Mouse (Mus musculus) adrenal gland, postnatal 4 days (tissue): ENCODE results near the gene Nxf1. TPM values are rescaled to one million over a fixed set of nuclear protein-coding genes. Genes with fewer than 3 reads are reported as not detected.

Experiments used
- DNase-seq, 2 experiments: peaks; one replicate each; pipeline ENCODE4 v3.0.0; 2021 to 2022; ENCODE audit warnings: low spot score in 2 of 2, mixed read lengths in 2 of 2
- total RNA-seq, 2 experiments: library from RNA; stranded (reverse); gene quantifications; 2 replicates each; pipeline ENCODE4 v1.2.3; 2021

Nxf1 gene
- total RNA-seq, 2 experiments from 2014 or later, result 124 to 145 TPM

DNA sequence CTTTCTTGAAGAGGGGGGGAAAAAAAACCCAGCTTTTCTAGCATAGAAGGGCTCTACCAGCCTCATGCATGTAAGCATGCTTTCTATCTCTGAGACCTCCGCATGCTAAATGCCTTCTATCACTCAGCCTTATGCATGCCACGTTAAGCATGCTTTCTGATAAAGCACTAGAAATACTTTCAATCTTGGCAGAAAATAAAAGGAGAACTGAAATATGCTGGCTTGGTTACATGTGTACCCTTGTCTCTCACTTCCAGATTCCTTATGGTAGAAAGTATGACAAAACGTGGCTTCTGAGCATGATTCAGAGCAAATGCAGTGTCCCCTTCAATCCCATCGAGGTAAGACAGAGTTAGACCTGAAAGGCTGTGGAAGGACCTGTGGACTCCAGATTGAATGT, 6.4 kb downstream of the Nxf1 start:
- DNase-seq, result no peak

DNA sequence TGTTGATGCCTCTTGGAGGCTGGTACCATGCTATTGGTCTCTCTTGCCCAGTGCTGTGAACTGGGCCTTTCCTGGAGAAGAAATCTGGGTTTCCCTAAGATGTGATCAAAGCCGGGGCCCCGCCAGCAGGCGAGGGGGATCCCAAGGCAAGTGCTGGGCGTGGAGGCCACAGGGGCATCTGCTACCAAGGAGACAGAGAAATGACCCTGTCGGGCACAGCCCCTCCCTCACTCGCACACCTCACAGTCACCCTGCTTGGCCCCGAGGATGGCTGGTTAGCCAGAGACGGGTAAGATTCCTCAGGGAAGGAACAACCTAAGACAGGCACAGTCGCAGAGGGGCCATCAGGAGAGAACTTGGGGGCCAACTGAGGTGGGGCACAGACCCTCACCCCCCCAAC, 8.7 kb downstream of the Nxf1 start:
- DNase-seq, result no peak

DNA sequence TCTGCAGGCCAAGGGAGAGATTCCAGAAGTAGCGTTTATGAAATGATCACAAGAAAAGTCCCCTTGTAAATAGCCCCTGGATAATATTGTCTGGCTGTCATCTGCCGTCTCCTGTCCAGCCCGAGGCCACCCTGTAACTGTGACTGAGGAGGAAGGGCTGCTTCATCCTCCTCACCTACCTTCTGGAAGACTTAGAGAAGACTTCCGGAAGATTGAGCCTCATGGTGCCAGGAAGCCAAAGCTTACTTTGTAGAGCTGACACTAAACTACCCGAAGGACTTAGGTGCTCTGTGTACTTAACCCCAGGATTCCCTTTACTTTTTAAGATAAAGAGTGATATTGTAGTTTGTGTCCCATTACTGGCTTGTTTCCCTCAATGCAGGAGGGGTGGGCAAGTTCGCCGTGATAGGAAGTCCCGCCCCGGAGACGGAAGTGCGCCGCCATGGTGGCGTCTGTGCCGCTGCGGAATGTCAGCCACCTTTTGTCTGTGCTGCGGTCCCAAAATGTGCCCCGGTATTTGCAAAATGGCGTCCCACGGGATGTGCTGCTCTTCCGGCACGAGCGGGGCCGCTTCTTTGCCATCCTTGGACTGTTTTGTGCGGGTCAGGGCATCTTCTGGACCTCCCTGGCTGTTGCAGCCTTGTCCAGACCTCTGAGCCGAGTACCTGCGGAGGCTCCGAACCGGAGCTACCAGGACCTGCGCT, 13.8 kb downstream of the Nxf1 start, which contains the start of gene Tmem223:
Gene Tmem223 (plus strand): TSS at position 430 of the 704 bp plus-strand sequence.
- peak; percentile 73 to 74 for DNase-seq

DNA sequence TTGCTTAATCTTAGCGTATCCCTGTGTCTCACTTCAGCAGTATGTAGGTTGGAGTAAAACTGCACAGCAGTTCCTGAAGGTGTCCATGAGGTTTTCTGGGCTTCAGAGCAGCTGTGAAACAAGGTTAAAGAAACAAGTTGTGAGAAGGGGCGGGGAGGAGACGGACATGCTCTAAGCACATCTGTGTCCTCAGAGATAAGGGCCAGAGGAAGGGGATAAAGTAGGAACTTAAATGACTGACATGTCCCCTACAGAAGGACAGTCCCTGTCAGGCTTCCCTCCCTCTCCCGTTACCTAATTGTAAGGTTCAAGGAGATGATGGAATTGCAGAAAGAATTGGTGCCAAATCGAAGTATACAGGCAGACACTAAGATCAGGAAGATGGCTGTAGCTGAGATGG, 16.1 kb downstream of the Nxf1 start:
- no peak for DNase-seq

DNA sequence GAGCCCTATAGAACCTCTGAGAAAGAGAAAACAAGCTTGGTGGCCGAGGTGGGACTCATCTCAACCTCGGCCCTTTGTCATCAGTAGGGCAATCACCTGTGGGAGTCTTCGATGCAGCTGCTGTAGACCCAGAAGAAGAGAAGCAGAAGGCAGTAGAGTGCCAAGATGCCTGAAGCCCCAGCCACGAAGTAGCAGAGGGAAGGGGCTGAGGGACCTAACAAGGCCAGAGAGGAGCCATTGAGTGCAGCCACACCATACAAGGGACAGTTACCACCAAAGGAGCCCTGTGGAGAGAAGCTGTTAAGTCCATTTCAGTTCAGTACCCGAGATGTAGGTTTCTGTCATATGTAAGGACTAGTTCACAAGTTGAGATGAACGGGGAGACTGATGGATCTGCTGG, 16.5 kb downstream of the Nxf1 start:
- no peak for DNase-seq

DNA sequence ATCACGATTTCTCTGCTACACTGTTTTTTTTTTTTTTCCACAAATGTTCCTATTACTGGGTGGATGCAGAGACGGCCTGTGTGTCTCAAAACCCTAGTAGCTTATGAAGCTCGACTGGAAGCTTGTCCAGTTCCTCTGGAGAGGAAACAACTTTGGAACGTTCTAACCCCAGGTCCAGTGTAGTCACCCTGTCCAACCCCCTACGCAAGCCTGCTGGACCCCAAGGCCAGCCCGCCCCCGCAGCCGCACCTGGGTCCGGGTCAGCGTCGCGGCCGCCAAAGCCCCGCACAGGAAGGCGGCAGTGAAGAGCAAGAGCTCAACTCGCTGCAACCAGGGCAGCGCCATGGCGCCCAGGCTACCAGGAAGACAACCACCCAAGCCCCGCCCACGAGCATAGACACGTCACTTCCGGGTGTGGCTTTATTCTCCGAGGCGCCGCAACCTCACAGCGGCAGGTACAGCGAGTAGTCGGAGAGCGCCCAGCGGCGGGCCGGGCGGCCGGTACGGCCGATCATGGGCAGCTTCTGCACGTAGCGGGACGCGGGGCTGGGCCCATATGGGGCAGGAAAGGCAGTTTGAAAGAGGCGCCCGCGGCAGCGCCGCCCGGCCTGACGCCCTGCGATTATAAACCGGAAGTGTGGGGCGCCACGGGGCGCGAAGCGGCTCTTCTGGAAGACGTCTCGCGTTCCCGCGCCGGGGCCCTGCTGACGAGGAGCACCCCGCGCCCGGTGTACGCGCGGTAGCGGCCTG, 17.4 kb downstream of the Nxf1 start, which contains the start of gene Tmem179b:
Gene Tmem179b (minus strand): TSS at position 382 of the 750 bp plus-strand sequence.
- DNase-seq, result peak; percentile 83 to 94

DNA sequence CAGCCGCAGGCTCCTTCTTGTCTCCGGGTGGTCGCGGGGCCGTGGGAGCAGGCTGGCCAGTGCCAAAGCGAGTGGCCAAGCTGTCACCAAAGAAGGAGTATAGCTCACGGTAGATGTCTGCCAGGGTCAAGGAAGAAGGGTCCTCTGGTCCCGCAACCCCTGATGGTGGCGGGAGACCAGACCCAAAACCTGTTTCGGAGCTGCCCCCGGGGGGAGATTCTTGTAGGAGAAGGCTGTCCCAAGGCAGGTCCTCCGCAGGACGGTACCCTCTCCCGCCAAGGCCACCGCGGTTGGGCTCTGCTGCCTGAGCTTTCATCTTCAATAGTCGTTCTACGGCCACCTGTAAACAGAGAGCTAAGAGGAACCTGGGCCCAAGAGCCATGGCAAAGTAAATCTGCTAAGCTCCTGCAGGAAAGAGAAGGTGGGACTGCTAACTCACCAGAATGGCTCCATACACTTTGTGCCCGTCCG, 18.1 kb downstream of the Nxf1 start:
- no peak for DNase-seq

DNA sequence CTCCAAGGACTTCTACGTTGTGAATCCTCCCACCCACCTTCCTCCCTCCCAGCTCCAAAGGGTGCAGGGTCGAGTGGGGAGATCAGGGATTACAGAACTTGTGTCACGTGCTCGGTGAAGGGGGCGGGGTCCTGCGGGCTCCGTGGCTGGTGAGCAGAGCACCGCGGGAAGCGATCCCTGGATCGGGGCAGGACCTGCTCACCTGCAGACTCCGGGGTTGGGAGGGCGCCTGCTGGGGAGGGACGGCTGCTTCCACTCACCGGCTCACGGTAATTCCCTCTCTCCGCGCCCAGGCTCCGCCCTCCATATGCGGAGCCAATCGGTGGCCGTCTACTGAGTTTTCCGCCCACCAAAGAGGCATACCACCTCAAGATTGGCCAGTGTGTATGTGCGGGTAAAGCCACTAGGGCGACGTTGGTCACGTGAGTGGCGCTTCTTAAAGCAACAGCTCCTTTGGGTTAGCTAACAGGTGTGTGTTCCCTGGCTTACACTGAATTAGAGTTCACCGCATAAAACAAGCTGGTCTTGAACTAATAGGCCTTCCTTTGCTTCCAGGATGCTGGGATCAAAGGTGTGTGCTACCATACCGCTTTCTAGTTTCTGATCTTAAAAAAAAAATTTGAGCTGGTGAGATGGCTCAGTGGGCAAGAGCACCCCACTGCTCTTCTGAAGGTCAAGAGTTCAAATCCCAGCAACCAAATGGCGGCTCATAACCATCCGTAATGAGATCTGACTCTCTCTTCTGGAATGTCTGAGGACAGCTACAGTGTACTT, 29.3 kb downstream of the Nxf1 start, which contains the start of gene Taf6l:
Gene Taf6l (minus strand): TSS at position 410 of the 774 bp plus-strand sequence.
- DNase-seq, result peak; percentile 68 to 82

DNA sequence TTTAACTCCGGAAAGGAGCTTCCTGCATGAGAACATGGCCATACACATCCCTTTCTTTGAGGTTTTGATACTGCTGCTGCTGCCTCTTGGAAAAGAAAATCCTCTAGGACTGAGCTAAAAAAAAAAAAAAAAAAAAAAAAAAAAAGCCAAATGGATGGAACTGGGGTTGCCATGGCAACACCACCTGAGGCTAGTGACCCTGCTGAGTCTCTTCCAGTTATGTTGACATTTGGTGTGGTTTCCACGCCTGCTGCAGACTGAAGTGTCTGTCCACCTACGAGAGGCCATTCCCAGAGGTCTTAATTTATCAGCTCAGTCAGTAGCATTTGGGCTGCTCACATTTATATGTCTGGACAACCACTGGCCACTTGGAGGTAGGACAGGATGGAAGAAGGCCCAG, 31.6 kb downstream of the Nxf1 start:
- no peak for DNase-seq

DNA sequence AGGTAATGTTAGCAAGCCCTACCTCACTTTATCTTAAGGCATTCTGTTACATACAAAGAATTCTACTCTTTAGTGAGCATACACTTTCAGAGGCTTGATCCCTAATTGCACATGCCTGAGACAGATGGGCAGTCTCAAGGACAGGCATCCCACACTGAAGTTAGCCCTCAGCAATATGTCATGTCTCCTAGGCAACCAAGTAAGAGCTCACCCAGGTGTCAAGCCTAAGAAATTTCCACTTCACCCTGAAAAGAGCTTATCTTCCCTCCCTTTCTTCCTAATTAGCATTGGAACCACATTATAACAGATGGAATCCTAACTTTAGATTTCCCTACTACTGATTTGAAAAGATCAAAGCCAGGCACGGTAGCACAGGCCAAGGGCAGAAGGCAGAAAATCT, 32.3 kb downstream of the Nxf1 start:
- DNase-seq, result no peak

DNA sequence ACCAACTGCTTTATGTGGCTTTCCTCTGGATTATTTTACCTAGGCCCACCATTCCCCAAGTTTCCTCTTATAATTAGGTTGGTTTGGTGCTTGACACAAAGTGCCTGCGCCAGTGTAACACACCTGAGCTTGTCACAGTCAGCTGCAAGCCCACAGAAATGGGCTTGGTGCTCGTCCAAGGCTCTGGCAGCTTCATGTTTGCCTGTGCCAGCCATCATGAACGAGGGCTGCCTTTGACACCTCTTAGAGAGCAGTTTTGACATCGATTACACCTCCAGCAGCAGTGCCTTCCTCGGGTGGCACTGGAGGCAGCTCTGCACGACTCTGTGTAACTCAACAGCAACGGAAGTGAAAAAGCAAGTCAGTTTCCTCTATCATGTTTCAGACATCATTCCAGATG, 33.3 kb downstream of the Nxf1 start:
- DNase-seq, result no peak

DNA sequence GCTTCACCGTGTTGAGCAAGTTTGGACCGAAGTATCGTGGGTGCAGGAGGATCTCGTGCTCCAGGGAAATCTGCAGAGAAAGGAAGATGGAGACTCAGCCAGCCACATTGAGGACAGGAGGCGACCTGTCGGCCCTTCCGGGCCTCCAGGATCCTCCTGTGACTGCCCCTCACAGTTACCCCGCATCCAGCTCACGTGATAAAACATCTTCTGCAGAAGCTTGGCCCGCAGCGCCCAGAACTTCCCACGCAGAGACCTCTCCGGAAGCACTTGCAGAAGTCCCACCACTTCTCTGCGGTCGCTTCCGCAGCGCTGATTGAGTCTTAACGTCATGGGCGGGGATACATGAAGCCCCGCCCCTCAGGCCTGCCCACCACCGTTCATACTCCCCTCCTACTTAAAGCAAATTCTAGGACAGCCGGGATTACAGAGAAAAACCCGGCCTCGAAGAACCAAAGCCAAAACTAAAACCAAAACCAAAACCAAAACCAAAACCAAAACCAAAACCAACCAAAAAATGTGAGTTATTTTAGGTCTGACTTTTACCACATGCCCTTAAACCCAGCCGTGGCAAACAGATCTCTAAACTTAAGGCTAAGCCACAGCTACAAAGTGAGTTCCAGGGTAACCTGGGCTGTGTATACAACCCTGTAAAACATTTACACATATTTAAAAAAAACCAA, 41.5 kb downstream of the Nxf1 start, which contains the start of gene Polr2g:
Gene Polr2g (minus strand): TSS at position 314 of the 683 bp plus-strand sequence.
- peak; percentile 77 to 81 for DNase-seq

DNA sequence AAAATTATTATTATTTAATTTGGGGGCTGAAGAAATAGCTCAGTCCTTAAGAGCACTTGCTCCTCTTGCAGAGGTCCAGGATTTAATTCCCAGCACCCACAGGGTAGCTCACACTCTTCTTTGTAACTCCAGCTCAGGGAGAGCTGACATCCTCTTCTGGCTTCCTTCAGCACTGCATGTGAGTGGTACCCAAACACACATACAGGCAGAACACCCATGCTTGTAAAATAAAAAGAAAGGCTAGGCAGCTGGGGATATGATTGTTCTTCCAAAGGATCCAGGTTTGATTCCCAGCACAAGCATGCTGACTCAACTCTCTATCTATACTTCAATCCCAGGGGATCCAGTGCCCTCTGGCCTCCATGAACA, 42.1 kb downstream of the Nxf1 start:
- no peak for DNase-seq

DNA sequence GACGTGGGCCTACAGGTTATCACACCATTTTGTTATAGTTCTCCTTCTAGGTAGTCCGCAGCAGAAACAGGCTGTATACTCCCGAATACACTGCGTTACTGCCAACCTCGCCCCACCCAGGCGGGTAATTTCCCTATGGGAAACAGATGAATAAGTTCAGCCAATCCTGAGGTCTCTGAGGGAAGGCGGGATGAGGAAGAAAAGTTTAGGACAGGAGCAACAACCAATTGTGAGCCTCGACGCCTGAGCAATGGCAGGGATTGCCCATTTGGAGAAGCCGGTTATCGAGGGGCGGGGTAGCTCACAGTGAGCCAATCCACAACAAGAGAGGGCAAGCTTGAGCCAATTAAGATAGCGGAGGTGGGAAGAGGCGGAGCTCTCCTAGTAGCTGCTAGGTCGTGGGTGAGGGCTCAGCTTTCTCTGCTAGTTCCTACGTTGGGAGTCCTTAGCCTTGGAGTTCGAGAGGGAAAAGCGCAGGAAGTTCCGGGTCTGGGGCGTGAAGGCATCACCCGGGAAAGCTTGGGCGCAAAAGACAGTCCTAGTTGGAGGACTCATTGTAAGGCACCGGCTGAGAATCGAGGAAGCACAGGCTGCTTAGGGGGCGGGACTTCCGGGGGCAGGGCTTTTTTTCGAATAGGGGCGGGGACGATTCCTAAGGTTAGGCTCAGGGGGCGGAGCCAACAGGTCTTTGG, 45.4 kb downstream of the Nxf1 start, which contains the start of gene Zbtb3:
Gene Zbtb3 (plus strand): TSS at position 426 of the 692 bp plus-strand sequence.
- peak; percentile 64 to 92 for DNase-seq

DNA sequence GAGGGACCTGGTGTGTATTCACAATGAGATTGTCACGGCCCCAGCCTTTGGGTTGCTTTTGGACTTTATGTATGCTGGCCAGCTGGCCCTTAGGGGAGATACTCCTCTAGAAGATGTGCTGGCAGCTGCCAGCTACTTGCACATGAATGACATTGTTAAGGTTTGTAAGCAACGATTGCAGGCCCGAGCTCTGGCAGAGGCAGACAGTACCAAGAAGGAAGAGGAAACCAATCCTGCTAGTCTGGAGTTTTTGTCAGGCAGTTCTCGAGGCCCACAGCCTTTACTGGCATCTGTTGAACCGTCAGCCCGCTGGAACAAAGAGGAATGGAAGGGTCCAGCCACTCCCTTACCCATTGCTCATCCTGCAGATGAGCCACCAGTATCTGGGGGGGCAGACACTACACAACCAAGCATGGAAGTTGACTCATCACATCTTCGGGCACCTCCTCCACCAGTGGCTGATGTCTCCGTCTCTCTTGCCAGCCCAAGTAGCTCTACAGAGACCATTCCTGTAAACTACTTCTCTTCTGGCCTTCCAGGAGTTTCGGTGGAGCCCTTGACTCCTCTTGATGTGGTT, 46.4 kb downstream of the Nxf1 start:
- DNase-seq, result no peak

DNA sequence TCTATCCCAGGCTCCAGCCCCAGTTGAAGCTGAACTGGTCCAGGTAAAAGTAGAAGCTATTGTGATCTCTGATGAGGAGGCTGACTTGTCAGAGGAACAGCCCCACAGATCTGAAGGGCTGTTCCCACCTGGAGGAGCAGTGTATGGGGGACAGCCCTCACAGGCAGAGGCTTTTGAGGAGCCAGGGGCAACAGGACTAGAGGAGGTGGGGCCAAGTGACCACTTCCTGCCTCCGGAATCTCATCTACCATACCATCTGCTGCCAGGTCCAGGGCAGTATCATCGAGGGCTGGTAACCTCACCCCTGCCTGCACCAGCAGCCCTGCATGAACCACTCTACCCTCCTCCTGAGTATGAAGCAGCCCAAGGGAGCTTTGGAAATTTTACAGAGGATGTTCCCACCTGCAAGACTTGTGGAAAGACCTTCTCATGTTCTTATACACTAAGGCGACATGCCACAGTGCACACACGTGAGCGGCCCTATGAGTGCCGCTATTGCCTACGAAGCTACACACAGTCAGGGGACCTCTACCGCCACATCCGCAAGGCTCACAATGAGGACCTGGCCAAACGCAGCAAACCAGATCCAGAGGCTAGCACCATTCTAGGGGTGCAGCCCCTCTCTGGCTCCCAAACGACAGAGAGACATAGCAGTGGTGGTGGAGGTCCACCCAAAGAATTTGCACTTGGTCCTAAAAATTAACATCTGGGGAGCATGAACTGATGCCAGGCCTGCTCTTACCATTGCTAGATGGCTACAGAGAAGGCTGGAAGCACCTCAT, 47.2 kb downstream of the Nxf1 start:
- DNase-seq, result no peak

DNA sequence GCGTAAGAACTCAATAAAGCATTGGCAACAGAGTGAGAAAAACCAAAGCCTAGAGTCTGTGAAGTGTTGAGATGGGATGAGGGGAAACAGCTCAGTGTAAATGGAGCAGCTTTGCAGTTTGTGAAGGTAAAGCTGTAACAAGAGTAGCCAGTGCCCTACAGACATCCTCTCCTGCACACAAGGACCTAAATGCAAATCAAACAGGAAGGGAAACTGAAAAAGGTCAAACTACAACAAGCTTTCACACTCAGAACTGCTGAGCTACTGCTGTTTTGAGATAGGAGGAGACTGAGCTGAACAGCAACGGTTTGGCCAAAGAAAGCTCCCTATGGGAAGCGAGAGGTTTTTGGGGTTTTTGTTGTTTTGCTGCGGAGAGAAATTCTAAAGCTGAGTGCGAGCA, 49.9 kb downstream of the Nxf1 start:
- DNase-seq, result no peak

DNA sequence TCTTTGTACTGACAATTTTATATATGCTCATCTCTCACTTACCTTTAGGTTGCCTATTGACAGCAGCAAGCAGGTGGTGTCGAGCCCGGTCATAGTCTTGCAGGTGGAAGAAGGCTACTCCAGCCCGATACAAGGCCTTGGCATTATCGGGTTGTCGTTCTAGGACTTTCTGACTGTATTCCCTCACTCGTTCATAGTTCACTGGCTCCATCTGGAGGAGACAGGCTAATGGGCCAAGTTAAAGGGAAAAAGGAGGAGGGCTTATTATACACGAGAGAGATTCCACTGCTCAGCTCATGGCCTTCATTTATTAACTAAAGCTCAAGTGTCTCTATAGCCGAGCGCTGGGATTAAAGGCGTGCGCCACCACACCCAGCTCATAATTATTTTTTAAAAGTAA, 58.9 kb downstream of the Nxf1 start:
- no peak for DNase-seq

DNA sequence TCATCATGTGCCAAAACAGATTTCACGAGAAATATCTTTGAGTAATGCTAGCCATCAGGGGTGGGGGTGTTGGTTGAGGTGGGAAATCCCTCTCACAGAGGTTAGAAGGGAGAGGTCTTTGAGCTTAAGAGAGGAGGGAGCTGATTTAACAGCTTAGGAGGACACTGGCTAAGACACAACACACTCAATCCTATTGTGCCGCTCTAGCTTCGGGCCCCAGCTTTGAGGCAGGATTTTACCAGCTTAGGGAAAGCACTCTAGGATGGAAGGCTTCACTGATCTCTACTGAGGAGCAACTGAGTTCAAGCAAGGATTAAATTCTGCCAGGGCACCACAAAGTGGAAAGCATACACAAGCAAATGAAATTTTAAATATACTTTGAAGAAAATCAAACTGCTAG, 60.1 kb downstream of the Nxf1 start:
- no peak for DNase-seq
